Comparison of ENCODE assay signal across 8 mouse cellular contexts in the genomic region with DNA sequence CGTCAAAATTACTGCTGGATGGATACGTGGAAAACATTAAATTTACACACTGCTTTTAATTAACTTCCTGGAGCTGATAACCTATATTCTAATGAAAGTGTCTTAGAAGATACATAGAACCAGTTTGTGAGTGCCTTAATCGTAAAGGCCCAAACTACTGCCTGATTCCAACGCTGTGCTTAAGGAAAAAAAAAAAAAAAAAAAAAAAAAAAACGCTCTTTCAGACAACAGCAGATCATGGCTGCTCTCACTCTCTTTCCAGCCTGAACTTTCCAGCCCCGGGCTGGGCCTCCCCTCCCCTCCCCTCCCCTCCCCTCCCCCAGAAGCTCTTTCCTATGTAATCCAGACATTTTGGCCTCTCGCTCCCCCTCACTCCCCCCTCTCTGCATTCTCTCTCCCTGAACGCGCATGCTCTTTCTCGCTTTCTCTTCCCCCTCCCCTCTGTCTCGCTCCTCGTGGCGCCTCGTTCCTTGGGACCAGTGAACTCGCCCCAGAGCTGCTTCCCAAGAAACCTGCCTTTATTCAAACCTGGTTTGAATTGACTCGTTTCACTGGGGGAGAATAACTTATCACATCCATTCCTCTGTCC. TPM values are rescaled to one million over a fixed set of nuclear protein-coding genes. Genes with fewer than 3 reads are reported as not detected.
A peak's percentile ranks its signal among the peaks of the same experiment; 100 is the strongest.
DNase-seq lines count a peak whose midpoint lies in the region; ATAC-seq and TF ChIP-seq lines count a peak whose summit lies in the region.

No protein-coding gene starts in this region.

- H3K9ac ChIP-seq in ES-E14 (ENCODE audit: insufficient read depth, low read depth, low read length, poor library complexity, severe bottlenecking), result peak overlapping the region; percentile 71; the same call in 1 of the 2 replicates
- peak overlapping the region; percentile 37 for H3K9ac ChIP-seq in forebrain, embryonic 15.5 days (replicated peaks)
- H3K9ac ChIP-seq in midbrain, postnatal 0 days (replicated peaks; ENCODE audit: low read length, poor library complexity, severe bottlenecking), result peak overlapping the region; percentile 36; the same call in 1 of the 2 replicates

- H3K4me3 ChIP-seq in ES-E14 (ENCODE audit: insufficient read depth in 1 of 2, low read depth in 1 of 2, low read length in 2 of 2, poor library complexity in 1 of 2, severe bottlenecking in 1 of 2), result peak overlapping the region; percentile 19 to 47
- peak overlapping the region; percentile 23 for H3K4me3 ChIP-seq in forebrain, embryonic 15.5 days
- H3K4me3 ChIP-seq in limb, embryonic 10.5 days, result no peak overlapping the region
- H3K4me3 ChIP-seq in midbrain, postnatal 0 days (ENCODE audit: low read depth, low read length), result 0 out of 2 replicates have a peak overlapping the region, but pooled peaks have one; percentile 1
- H3K4me3 ChIP-seq in thymus, adult 2 months (ENCODE audit: control insufficient read depth, insufficient read depth, low read length), result no peak overlapping the region

- ATAC-seq in frontal cortex, adult (ENCODE audit: low TSS enrichment), result peak; percentile 55
- ATAC-seq in forebrain, embryonic 15.5 days (replicated peaks), result peak; percentile 84
- ATAC-seq in midbrain, postnatal 0 days (ENCODE audit: low FRiP score), result peak; percentile 78

- TF ChIP-seq POLR2A in thymus, adult 2 months (IDR thresholded peaks at IDR 0.05; ENCODE audit: control insufficient read depth, extremely low read depth, insufficient read depth, low read length, poor library complexity), result no peak

- H3K36me3 ChIP-seq in ES-E14 (ENCODE audit: control insufficient read depth, insufficient read depth, low read length, poor library complexity, severe bottlenecking), result no peaks in the 10 kb centered on the region
- H3K36me3 ChIP-seq in forebrain, embryonic 15.5 days, result no peaks in the 10 kb centered on the region
- H3K36me3 ChIP-seq in limb, embryonic 10.5 days, result no peaks in the 10 kb centered on the region
- no peaks in the 10 kb centered on the region for H3K36me3 ChIP-seq in midbrain, postnatal 0 days (ENCODE audit: insufficient read depth, low read length)
- no peaks in the 10 kb centered on the region for H3K36me3 ChIP-seq in thymus, adult 2 months (ENCODE audit: control insufficient read depth, insufficient read depth, low read length)

- H3K4me2 ChIP-seq in forebrain, embryonic 15.5 days (replicated peaks), result peak overlapping the region; percentile 41
- H3K4me2 ChIP-seq in midbrain, postnatal 0 days (ENCODE audit: low read depth, low read length, poor library complexity, severe bottlenecking), result peak overlapping the region; percentile 39

- peak overlapping the region; percentile 97 for H3K27ac ChIP-seq in ES-E14 (ENCODE audit: insufficient read depth, low read depth, low read length, poor library complexity, severe bottlenecking)
- H3K27ac ChIP-seq in forebrain, embryonic 15.5 days (replicated peaks), result peak overlapping the region; percentile 57
- H3K27ac ChIP-seq in limb, embryonic 10.5 days, result peak overlapping the region; percentile 96
- H3K27ac ChIP-seq in midbrain, postnatal 0 days (ENCODE audit: low read depth, low read length), result peak overlapping the region; percentile 65
- H3K27ac ChIP-seq in thymus, adult 2 months (ENCODE audit: control insufficient read depth, insufficient read depth, low read length), result no peak overlapping the region

- H3K9me3 ChIP-seq in ES-E14 (ENCODE audit: control insufficient read depth, insufficient read depth, low read depth, low read length), result peaks cover 5% of the 10 kb centered on the region; the same call in 1 of the 2 replicates
- no peaks in the 10 kb centered on the region for H3K9me3 ChIP-seq in forebrain, embryonic 15.5 days
- H3K9me3 ChIP-seq in limb, embryonic 10.5 days (replicated peaks), result no peaks in the 10 kb centered on the region
- no peaks in the 10 kb centered on the region for H3K9me3 ChIP-seq in midbrain, postnatal 0 days (ENCODE audit: low read length)

- no peaks in the 10 kb centered on the region for H3K27me3 ChIP-seq in forebrain, embryonic 15.5 days
- H3K27me3 ChIP-seq in limb, embryonic 10.5 days (ENCODE audit: low read depth, poor library complexity, severe bottlenecking), result no peaks in the 10 kb centered on the region
- no peaks in the 10 kb centered on the region for H3K27me3 ChIP-seq in midbrain, postnatal 0 days (ENCODE audit: insufficient read depth, low read length)
- H3K27me3 ChIP-seq in thymus, adult 2 months (ENCODE audit: control insufficient read depth, insufficient read depth, low read length), result no peaks in the 10 kb centered on the region

- WGBS in forebrain, embryonic 15.5 days, result 5% methylated on average over 15 of the region's 16 CpGs
- WGBS in limb, embryonic 10.5 days, result 4% methylated on average over 15 of the region's 16 CpGs
- WGBS in midbrain, postnatal 0 days, result 7% methylated on average over 16 of the region's 16 CpGs
- 90% methylated on average over 16 of the region's 16 CpGs for WGBS in thymus, adult 2 months

- in situ Hi-C loops in ES-E14 (cut with MboI; ENCODE audit: low sequenced_read_pairs in 2 of 2, unreplicated experiment in 2 of 2), result no loop called here

- peaks cover 9 to 12% of the 10 kb centered on the region in 2 experiments for H3K4me1 ChIP-seq in ES-E14 (ENCODE audit: control insufficient read depth in 2 of 2, insufficient read depth in 2 of 2, low read length in 2 of 2, poor library complexity in 1 of 2)
- H3K4me1 ChIP-seq in forebrain, embryonic 15.5 days, result peaks cover 32% of the 10 kb centered on the region
- H3K4me1 ChIP-seq in limb, embryonic 10.5 days, result peaks cover 59% of the 10 kb centered on the region
- 0 out of 2 replicates have a peak, but pooled peaks cover 7% of the 10 kb centered on the region for H3K4me1 ChIP-seq in midbrain, postnatal 0 days (ENCODE audit: insufficient read depth, low read length)
- peaks cover 5% of the 10 kb centered on the region; the same call in 1 of the 2 replicates for H3K4me1 ChIP-seq in thymus, adult 2 months (replicated peaks; ENCODE audit: control insufficient read depth, insufficient read depth, low read length)

- no peak for DNase-seq in frontal cortex, postnatal 25 days (ENCODE audit: low spot score in 2 of 2)
- DNase-seq in ES-E14 (ENCODE audit: low read depth, low spot score), result peak; percentile 94
- DNase-seq in limb, embryonic 10.5 days (ENCODE audit: low spot score), result peak; percentile 89
- peak; percentile 88 for DNase-seq in midbrain, postnatal 0 days (ENCODE audit: low spot score)
- no peak for DNase-seq in thymus, adult 2 months
- no peak for DNase-seq in layer of hippocampus, adult 18-20 months (ENCODE audit: low spot score in 2 of 2)

- TF ChIP-seq CTCF in midbrain, postnatal 0 days (IDR thresholded peaks at IDR 0.05), result no peak
- no peak for TF ChIP-seq CTCF in thymus, adult 2 months (IDR thresholded peaks at IDR 0.05; ENCODE audit: borderline replicate concordance, control insufficient read depth, extremely low read depth, insufficient read depth, low read length, poor library complexity)

TF ChIP-seq in ES-E14, 5 proteins besides CTCF, POLR2A, EP300 and RAD21:
- TF ChIP-seq MAFK (IDR thresholded peaks at IDR 0.05; ENCODE audit: insufficient read depth, low read depth, low read length) (no peak), CHD2 (IDR thresholded peaks at IDR 0.05; ENCODE audit: low read depth, low read length) (no peak; the same call in 1 of the 2 replicates), ZNF384 (IDR thresholded peaks at IDR 0.05; ENCODE audit: low read depth, low read length) (peak; percentile 97)

RNA-seq across cellular contexts. Expression of a gene that starts 12.7 kb away (rescaled TPM):
- 33.8 and 49.6 TPM in 2 replicates for total RNA-seq in ES-E14 (2012; rRNA removed)
- polyA plus RNA-seq in forebrain, embryonic 15.5 days (2015; fragmentation: Nextera tagmentation; extraction: Ambion mirVana), result 26.1 and 29.9 TPM in 2 replicates
- polyA plus RNA-seq in limb, embryonic 10.5 days (2016; fragmentation: Nextera tagmentation; extraction: Ambion mirVana), result 101 and 110 TPM in 2 replicates
- total RNA-seq in midbrain, postnatal 0 days (2014; rRNA removed), result 4.4 and 5.2 TPM in 2 replicates
- 2.2 and 3.7 TPM in 2 replicates for polyA plus RNA-seq in midbrain, postnatal 0 days (2015; fragmentation: Nextera tagmentation; extraction: Ambion mirVana)
- 18.9 and 29.3 TPM in 2 replicates for polyA plus RNA-seq in thymus, adult 2 months (2012; rRNA removed)
- 1 to 10 TPM in 1 of 2 experiments, under 1 TPM in 1; 0.61 to 1.9 TPM for total RNA-seq in layer of hippocampus, adult 18-20 months (2021)

Comparison
In these comparisons a context has a peak if more than half of its experiments do, and no peak if none do; other contexts are left out.
1. DNase-seq: peak in ES-E14 (single experiment), limb, embryonic 10.5 days (single experiment) and midbrain, postnatal 0 days (single experiment); none in frontal cortex, postnatal 25 days (0 of 2), thymus, adult 2 months (single experiment) and layer of hippocampus, adult 18-20 months (0 of 2).
2. H3K4me3 ChIP-seq: peak in ES-E14 (2 of 2), forebrain, embryonic 15.5 days (single experiment) and midbrain, postnatal 0 days (single experiment); none in limb, embryonic 10.5 days (single experiment) and thymus, adult 2 months (single experiment).
3. Peak in every context shown above with its lines, with median percentiles within 50 percentile points of each other: ATAC-seq and H3K9ac ChIP-seq.